Mouse (Mus musculus): Measurements from ENCODE around the gene Memo1. TPM values are rescaled to one million over a fixed set of nuclear protein-coding genes. Genes with fewer than 3 reads are reported as not detected.
"Not testable (repeated sequence)": the region's sequence is repeated elsewhere in the genome, so short reads cannot be mapped to it uniquely, and the experiment has no call there.

Memo1 gene
- total and polyA plus RNA-seq, 3 experiments: 63.1 to 75.3 TPM; not detected in 1

- not testable (repeated sequence) for H3K4me1 ChIP-seq (ENCODE audit: control insufficient read depth in 1 of 2, insufficient read depth in 2 of 2, low read length in 2 of 2); H3K36me3 ChIP-seq (ENCODE audit: control insufficient read depth in 1 of 2, insufficient read depth in 2 of 2, low read length in 2 of 2); H3K79me2 ChIP-seq (ENCODE audit: control insufficient read depth, insufficient read depth, low read length, poor library complexity); H3K9me3 ChIP-seq (replicated peaks; ENCODE audit: insufficient read depth, low read length); H3K27me3 ChIP-seq (ENCODE audit: control insufficient read depth in 1 of 2, insufficient read depth in 2 of 2, low read length in 2 of 2); H3K9ac ChIP-seq (ENCODE audit: control insufficient read depth, low read depth, low read length, poor library complexity, severe bottlenecking); H3K4me3 ChIP-seq (ENCODE audit: control insufficient read depth in 1 of 2, insufficient read depth in 1 of 2, low read depth in 2 of 2, low read length in 2 of 2); H3K27ac ChIP-seq (ENCODE audit: control insufficient read depth, low read depth, low read length)
- TF ChIP-seq ZNF384 (IDR thresholded peaks at IDR 0.05; ENCODE audit: low read depth, low read length) (peak; percentile 58), RAD21 (IDR thresholded peaks at IDR 0.05; ENCODE audit: low read depth, low read length) (peak; percentile 88), SMC3 (IDR thresholded peaks at IDR 0.05; ENCODE audit: low read depth, low read length) (peak; percentile 63), ZC3H11A (IDR thresholded peaks at IDR 0.05; ENCODE audit: low read depth, low read length) (peak; percentile 59), CTCF (IDR thresholded peaks at IDR 0.05 in 2 of 3, conservative IDR thresholded peaks at IDR 0.05 in 1 of 3; ENCODE audit: control insufficient read depth in 1 of 3, insufficient read depth in 1 of 3, low read depth in 2 of 3, low read length in 3 of 3, poor library complexity in 1 of 3, severe bottlenecking in 1 of 3) (peak; percentile 60 to 81 (median 77))
- DNase-seq (ENCODE audit: low read depth, low spot score): peak; percentile 86
Measured at GRCm38 (mm10) chr17:74328146-74328545, 32.8 kb upstream of the Memo1 start.

- not testable (repeated sequence) for H3K4me1 ChIP-seq (ENCODE audit: control insufficient read depth in 1 of 2, insufficient read depth in 2 of 2, low read length in 2 of 2); H3K9ac ChIP-seq (ENCODE audit: control insufficient read depth, low read depth, low read length, poor library complexity, severe bottlenecking); H3K4me3 ChIP-seq (ENCODE audit: control insufficient read depth in 1 of 2, insufficient read depth in 1 of 2, low read depth in 2 of 2, low read length in 2 of 2); H3K79me2 ChIP-seq (ENCODE audit: control insufficient read depth, insufficient read depth, low read length, poor library complexity); H3K9me3 ChIP-seq (replicated peaks; ENCODE audit: insufficient read depth, low read length); H3K27ac ChIP-seq (ENCODE audit: control insufficient read depth, low read depth, low read length); H3K36me3 ChIP-seq (ENCODE audit: control insufficient read depth in 1 of 2, insufficient read depth in 2 of 2, low read length in 2 of 2); H3K27me3 ChIP-seq (ENCODE audit: control insufficient read depth in 1 of 2, insufficient read depth in 2 of 2, low read length in 2 of 2)
- TF ChIP-seq ZNF384 (IDR thresholded peaks at IDR 0.05; ENCODE audit: low read depth, low read length): peak; percentile 96
- TF ChIP-seq GATA1 (IDR thresholded peaks at IDR 0.05; ENCODE audit: low read depth, low read length): peak; percentile 54; the same call in 1 of the 2 replicates
- peak; percentile 51 for DNase-seq (ENCODE audit: low read depth, low spot score)
Measured at GRCm38 (mm10) chr17:74327195-74327594, 31.9 kb upstream of the Memo1 start.

- H3K4me3 ChIP-seq (ENCODE audit: control insufficient read depth in 1 of 2, insufficient read depth in 1 of 2, low read depth in 2 of 2, low read length in 2 of 2): no peak within 1 kb of the TSS
- no peaks in the 10 kb centered on the region; a peak in 1 of 4 replicates for H3K36me3 ChIP-seq (ENCODE audit: control insufficient read depth in 1 of 2, insufficient read depth in 2 of 2, low read length in 2 of 2)
- TF ChIP-seq MAFK (IDR thresholded peaks at IDR 0.05; ENCODE audit: borderline replicate concordance, low read depth, low read length): no peak
- TF ChIP-seq MAX (IDR thresholded peaks at IDR 0.05; ENCODE audit: low read length): no peak
- no peak for TF ChIP-seq TAL1 (IDR thresholded peaks at IDR 0.05; ENCODE audit: low read length)
- no peak for TF ChIP-seq POLR2A (IDR thresholded peaks at IDR 0.05; ENCODE audit: control insufficient read depth in 1 of 2, insufficient read depth in 1 of 2, low read depth in 1 of 2, low read length in 2 of 2, poor library complexity in 1 of 2)
- TF ChIP-seq JUND (IDR thresholded peaks at IDR 0.05; ENCODE audit: low read depth, low read length): no peak
- no peak for TF ChIP-seq ELF1 (IDR thresholded peaks at IDR 0.05; ENCODE audit: low read depth, low read length)
- no peak for TF ChIP-seq MYB (IDR thresholded peaks at IDR 0.05; ENCODE audit: low read depth, low read length)
- no peak for TF ChIP-seq GABPA (IDR thresholded peaks at IDR 0.05; ENCODE audit: low read depth, low read length)
- TF ChIP-seq RAD21 (IDR thresholded peaks at IDR 0.05; ENCODE audit: low read depth, low read length): no peak
- no peak for TF ChIP-seq BHLHE40 (IDR thresholded peaks at IDR 0.05; ENCODE audit: borderline replicate concordance, low read depth, low read length)
- no peak for TF ChIP-seq CHD2 (IDR thresholded peaks at IDR 0.05; ENCODE audit: low read length)
- no peak for TF ChIP-seq ETS1 (IDR thresholded peaks at IDR 0.05; ENCODE audit: low read depth, low read length)
- no peak for TF ChIP-seq EP300 (IDR thresholded peaks at IDR 0.05; ENCODE audit: low read depth in 1 of 2, low read length in 2 of 2)
- no peak for TF ChIP-seq MXI1 (IDR thresholded peaks at IDR 0.05; ENCODE audit: low read depth, low read length)
- DNase-seq (ENCODE audit: low read depth, low spot score): no peak
- H3K79me2 ChIP-seq (ENCODE audit: control insufficient read depth, insufficient read depth, low read length, poor library complexity): no peaks in the 10 kb centered on the region
- H3K27me3 ChIP-seq (ENCODE audit: control insufficient read depth in 1 of 2, insufficient read depth in 2 of 2, low read length in 2 of 2): no peaks in the 10 kb centered on the region
- no peak within 1 kb of the TSS for H3K9ac ChIP-seq (ENCODE audit: control insufficient read depth, low read depth, low read length, poor library complexity, severe bottlenecking)
- no peak within 1 kb of the TSS for H3K27ac ChIP-seq (ENCODE audit: control insufficient read depth, low read depth, low read length)
- H3K9me3 ChIP-seq (replicated peaks; ENCODE audit: insufficient read depth, low read length): no peaks in the 10 kb centered on the region
- peaks cover 0 to 4% of the 10 kb centered on the region in 2 experiments; a peak in 1 of 4 replicates for H3K4me1 ChIP-seq (ENCODE audit: control insufficient read depth in 1 of 2, insufficient read depth in 2 of 2, low read length in 2 of 2)
Measured at GRCm38 (mm10) chr17:74323844-74324243, 28.5 kb upstream of the Memo1 start, which contains the start of gene Dpy30. Dpy30 (minus strand) TSS chr17:74323944.
